Mouse (Mus musculus): ENCODE data around the gene Nudt17. TPM values are rescaled to one million over a fixed set of nuclear protein-coding genes. Genes with fewer than 3 reads are reported as not detected.
"Not testable (repeated sequence)": the region's sequence is repeated elsewhere in the genome, so short reads cannot be mapped to it uniquely, and the experiment has no call there.

Gene Nudt17
- total RNA-seq, 2 experiments from 2014 or later: 2.1 to 2.2 TPM

- intact Hi-C loops (cut with DNase I): loop anchor here (5.0 kb wide), 2 partner anchors 40 to 60 kb away; partner anchors contain the start of gene Itga10
- no peak for DNase-seq
Measured at GRCm38 (mm10) chr3:96706984-96707383, 1.4 kb downstream of the Nudt17 start.

- DNase-seq: no peak
- intact Hi-C loops (cut with DNase I): loop anchor here (5.0 kb wide), 2 partner anchors 39 to 59 kb away; partner anchors contain the start of gene Itga10
Measured at GRCm38 (mm10) chr3:96706217-96706616, 2.1 kb downstream of the Nudt17 start.

GRCm38 (mm10) chr3:96704778-96705177 is 3.6 kb downstream of the Nudt17 start:
- peak; percentile 42 to 49 for DNase-seq
- intact Hi-C loops (cut with DNase I): loop anchor here (5.0 kb wide), 2 partner anchors 37 to 57 kb away; partner anchors contain the start of gene Itga10

- DNase-seq: no peak
- intact Hi-C loops (cut with DNase I): no loop called here
Measured at GRCm38 (mm10) chr3:96701003-96701402, 7.4 kb downstream of the Nudt17 start.

- intact Hi-C loops (cut with DNase I): no loop called here
- peak; percentile 33 to 54 for DNase-seq
Measured at GRCm38 (mm10) chr3:96700376-96700775, 8.0 kb downstream of the Nudt17 start.

GRCm38 (mm10) chr3:96698993-96699690 is 9.2 kb downstream of the Nudt17 start:
- intact Hi-C loops (cut with DNase I): no loop called here
- no peak for DNase-seq

GRCm38 (mm10) chr3:96696766-96697732 is 11.3 kb downstream of the Nudt17 start:
- intact Hi-C loops (cut with DNase I): no loop called here
- peak; percentile 94 to 96 for DNase-seq

GRCm38 (mm10) chr3:96696198-96696765 is 12.1 kb downstream of the Nudt17 start, which contains the start of gene Pias3:
TSS of gene Pias3 (plus strand) at chr3:96696384.
- intact Hi-C loops (cut with DNase I): no loop called here
- DNase-seq: peak; percentile 91 to 92

GRCm38 (mm10) chr3:96693579-96693978 is 14.8 kb downstream of the Nudt17 start:
- intact Hi-C loops (cut with DNase I): loop anchor here (5.0 kb wide), 1 partner anchor 56 kb away; the partner anchor contains the start of genes Gm42957 and Pex11b
- DNase-seq: no peak

- intact Hi-C loops (cut with DNase I): loop anchor here (5.0 kb wide), 1 partner anchor 55 kb away; the partner anchor contains the start of genes Gm42957 and Pex11b
- DNase-seq: peak; percentile 54 to 75
Measured at GRCm38 (mm10) chr3:96692506-96692905, 15.9 kb downstream of the Nudt17 start.

- intact Hi-C loops (cut with DNase I): loop anchor here (5.0 kb wide), 1 partner anchor 53 kb away; the partner anchor contains the start of genes Gm42957 and Pex11b
- DNase-seq: no peak
Measured at GRCm38 (mm10) chr3:96690298-96690697, 18.1 kb downstream of the Nudt17 start.

GRCm38 (mm10) chr3:96688854-96689253 is 19.5 kb downstream of the Nudt17 start:
- DNase-seq: no peak
- intact Hi-C loops (cut with DNase I): no loop called here

GRCm38 (mm10) chr3:96686057-96686456 is 22.3 kb downstream of the Nudt17 start:
- DNase-seq; intact Hi-C loops (cut with DNase I): not testable (repeated sequence)

- peak in 1 of 2 experiments; percentile 18 for DNase-seq
- intact Hi-C loops (cut with DNase I): no loop called here
Measured at GRCm38 (mm10) chr3:96684822-96685156, 23.6 kb downstream of the Nudt17 start.

GRCm38 (mm10) chr3:96684151-96684821 is 24.1 kb downstream of the Nudt17 start:
- no peak for DNase-seq
- intact Hi-C loops (cut with DNase I): no loop called here

- no peak for DNase-seq
- intact Hi-C loops (cut with DNase I): no loop called here
Measured at GRCm38 (mm10) chr3:96683496-96683895, 24.9 kb downstream of the Nudt17 start.

- intact Hi-C loops (cut with DNase I): no loop called here
- DNase-seq: no peak
Measured at GRCm38 (mm10) chr3:96680269-96680956, 27.9 kb downstream of the Nudt17 start.

GRCm38 (mm10) chr3:96679159-96679674 is 29.1 kb downstream of the Nudt17 start:
- no peak for DNase-seq
- intact Hi-C loops (cut with DNase I): no loop called here

GRCm38 (mm10) chr3:96678456-96678855 is 29.9 kb downstream of the Nudt17 start:
- no peak for DNase-seq
- intact Hi-C loops (cut with DNase I): no loop called here
